Mouse (Mus musculus) spleen, embryonic (tissue): ENCODE data around the gene Treml2.

Experiments
- CTCF ChIA-PET: fragments of 350-600 bp; sonication (Branson Sonifier 250); formaldehyde crosslinking; loops from one replicate; lab custom pipeline; 2022; lab: Charles Lee

Gene Treml2

DNA sequence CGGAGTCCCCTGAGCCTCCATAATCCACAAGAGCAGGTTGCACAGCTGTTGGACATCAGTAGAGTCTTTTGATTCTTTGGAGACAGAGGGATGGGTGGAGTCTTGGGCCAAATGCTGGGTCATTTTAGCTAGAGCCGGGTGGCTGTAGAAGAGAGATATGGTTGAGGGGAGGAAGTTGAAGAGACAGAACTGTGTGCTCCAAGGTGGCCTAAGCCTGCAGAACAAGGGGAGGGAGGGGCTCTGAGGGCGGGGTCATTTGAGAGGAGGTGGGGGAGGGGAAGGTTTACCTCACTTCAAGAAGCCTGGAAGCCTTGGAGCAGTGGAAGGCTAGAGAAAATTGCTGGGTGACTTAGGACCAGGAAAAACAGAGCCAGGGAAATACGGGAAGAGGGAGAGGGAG, at the start of gene Treml2:
TSS of gene Treml2 (plus strand) at position 296 of the 400 bp plus-strand sequence.
- CTCF ChIA-PET = interaction anchor here (0.6 kb wide), 1 partner anchor 188 kb away, joined by 4 read pairs; no protein-coding TSS in a partner anchor

DNA sequence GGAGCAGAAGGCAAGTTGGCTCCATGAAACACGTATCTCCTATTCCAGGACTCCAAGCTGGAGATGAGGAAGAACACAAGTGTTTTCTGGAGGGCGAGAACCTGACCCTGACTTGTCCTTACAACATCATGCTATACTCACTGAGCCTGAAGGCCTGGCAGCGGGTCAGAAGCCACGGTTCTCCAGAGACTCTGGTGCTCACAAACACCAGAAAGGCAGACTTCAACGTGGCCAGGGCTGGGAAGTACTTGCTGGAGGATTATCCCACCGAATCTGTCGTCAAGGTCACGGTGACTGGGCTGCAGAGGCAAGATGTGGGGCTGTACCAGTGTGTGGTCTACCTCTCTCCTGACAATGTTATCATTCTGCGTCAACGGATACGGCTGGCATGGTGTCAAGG, 49.8 kb upstream of the Treml2 start:
- CTCF ChIA-PET = no interaction called here

DNA sequence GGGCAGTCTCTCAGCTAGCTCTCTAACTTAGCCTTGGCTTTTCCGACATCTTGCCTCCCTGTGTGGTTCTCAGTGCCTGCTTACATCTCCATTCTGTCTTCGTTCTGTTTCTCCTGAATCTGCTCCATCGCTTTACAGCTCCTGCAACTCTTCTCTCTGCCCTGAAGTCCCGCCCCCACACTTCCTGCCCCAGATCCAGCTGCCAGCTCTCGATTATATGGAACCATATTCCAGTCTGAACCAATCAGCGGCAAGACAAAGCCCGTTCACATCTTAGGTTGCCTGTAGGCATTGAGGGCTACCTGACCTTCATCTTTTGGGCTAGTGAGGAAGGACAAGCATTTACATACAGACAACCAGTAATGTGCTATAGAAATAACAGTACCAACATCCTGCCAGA, 48.7 kb upstream of the Treml2 start:
- CTCF ChIA-PET = no interaction called here

DNA sequence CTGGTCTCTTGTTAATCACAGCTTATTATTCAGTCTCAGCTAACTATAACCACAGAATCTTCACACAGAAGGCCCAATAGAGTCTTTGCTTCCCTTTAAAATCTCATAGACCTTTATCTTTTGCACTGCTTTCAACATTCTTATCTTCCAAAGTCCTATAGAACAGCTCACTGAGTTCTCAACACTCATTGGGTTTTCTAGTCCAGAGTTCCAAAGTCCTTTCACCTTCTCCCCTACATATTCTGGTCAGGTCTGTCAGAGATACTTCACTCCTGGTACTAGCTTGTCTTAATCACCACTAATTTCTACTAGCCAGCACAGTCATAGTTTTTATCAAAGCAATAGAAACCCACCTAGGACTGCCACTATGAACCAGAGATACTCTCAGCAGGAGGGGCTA, 42.7 kb upstream of the Treml2 start:
- CTCF ChIA-PET = no interaction called here

DNA sequence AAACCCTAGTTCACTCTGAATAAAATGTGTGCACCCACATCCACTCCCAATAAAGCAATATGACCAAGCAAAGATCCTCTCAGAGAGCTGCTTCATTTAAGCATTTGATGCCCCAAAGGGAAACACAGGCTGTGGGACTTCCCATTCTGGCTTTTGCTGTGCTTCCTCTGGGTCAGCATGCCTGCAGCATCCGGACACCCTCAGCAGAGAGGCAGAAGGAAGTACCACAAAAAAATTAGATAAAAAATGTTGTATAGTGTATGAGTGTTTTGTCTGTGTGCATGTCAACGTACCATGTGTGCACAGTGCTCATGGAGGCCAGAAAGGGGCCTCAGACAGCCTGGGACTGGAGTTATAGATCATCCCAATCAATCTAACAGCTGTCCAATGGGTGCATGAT, 37.4 kb upstream of the Treml2 start:
- CTCF ChIA-PET = no interaction called here

DNA sequence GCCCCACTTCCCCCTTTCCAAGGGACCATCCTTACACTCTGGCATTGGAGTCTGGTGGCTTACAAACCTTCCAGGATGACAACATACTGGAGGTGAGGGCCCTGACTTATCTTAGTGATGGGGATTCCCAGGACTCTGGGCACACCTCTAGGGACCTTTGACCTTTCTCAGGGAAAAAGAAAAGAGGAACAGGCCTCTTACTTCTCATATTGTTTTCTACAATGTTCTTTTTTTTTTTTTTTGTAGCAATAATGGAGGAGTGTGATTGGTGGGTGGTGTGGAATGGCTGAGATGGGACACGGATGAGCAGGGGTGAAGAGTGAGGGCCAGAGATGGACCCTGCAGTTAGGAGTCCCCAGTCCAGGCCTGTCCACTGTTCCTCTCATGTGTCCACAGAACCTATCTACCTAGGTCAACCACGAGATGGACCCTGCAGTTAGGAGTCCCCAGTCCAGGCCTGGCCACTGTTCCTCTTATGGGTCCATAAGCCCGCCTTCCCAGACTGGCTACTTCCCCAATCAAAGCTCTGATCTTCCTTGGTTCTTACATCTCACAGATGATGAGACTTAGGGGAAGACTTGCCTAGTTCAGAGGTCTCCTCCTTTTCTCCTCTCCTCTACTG, 35.4 kb upstream of the Treml2 start, which contains the start of gene Treml4:
TSS of gene Treml4 (plus strand) at position 555 of the 622 bp plus-strand sequence.
- CTCF ChIA-PET = no interaction called here

DNA sequence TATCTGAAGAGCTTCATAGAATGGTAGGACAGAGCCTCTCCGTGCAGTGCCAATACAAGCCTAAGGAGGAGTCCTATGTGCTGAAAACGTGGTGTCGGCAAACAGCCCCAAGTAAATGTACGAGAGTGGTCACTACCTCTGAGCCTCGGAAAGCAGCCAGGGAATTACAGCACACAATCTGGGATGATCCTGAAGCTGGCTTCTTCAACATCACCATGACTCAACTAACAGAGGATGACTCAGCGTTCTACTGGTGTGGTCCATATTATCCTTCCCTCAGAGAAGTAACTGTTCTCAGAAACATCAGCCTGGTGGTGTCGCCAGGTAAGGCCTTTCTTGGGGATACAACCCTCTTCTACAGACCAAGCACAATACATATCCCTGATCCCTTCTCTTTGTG, 34.6 kb upstream of the Treml2 start:
- CTCF ChIA-PET = no interaction called here

DNA sequence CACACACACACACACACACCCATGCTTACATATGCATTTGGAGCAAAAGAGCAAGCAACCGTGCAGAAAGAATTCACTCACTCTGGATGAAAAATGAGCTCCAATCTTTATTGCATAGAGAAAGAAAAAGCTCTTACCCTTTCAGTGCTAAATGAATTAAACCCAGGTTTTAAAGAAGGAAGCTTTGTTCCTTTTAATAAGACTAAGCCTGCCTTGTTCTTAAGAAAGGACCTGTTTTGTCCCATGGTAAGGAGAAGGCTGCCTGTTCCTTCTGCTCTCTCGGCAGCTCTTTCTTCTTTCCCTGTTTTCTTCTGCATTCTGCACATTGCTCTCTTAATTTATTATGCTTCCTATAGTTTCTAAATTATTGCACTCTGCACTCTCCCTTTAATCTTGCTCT, 33.2 kb upstream of the Treml2 start:
- CTCF ChIA-PET = interaction anchor here (0.6 kb wide), 1 partner anchor 141 kb away, joined by 3 read pairs; no protein-coding TSS in a partner anchor

DNA sequence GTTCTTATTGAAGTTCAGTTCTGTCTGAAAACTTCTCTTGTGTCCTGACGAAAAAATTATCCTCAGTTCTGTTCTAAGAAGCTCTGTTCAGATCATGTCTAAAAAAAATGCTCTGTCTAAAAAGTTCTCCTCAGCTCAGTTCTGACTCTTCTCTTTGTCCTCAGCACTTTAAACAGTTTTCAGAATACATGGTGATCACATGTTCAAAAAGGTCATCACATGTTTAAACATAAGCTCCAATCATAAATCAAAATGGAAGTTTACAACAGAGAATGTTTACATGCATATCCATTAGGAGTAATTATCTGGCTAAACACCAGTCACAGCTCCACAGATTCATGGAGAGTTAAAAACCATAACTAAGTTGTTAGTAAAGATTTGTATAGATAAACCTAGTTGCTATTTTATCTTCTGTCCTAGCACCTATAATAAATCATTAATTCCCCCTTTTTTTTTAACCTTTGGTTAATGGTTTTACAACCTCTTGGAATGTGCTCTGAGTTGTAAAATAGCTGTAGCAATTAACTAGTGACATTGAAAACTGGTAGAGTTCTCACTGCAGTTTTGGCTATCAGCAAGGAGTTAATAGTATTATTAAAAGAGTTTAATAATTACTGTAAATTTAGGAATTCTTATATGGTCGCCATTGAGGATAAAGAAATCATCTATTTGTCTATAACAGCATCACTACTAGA, 32.5 kb upstream of the Treml2 start:
- CTCF ChIA-PET = no interaction called here

DNA sequence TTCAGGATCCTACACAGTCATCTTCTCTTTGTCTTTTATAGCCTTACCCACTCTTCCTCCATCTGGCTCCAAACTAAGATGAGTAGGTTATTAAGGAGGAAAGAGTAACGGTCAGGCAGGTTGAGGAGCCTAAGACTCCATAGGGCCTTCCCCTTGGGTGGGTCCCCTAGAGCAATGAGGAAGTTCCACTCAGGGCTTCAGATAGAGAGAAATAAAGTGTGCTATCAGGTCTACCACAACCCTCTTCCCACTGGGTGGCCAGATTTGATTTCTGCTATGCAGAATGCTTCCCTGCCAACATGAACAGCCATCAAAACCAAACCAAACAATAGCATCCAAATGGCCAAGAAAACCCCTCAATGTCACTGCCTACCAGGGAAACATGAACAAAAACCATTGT, 31.7 kb upstream of the Treml2 start:
- CTCF ChIA-PET = no interaction called here

DNA sequence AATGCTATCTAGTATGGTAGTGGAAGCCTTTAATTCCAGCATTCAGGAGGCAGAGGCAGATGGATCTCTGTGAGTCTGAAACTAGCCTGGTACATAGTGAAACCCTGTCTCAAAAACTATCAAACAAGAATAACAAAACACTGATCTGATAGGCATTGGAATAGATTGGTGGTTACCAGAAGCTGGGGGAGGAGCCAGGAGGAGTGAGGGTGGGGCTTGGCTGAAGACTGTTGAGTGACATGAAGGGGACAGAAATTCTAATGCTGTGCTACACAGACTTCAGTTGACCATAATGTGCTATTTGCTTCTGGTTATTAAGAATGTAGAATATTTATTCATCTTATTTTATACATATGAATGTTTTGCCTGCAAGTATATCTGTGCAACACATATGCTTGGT, 31.0 kb upstream of the Treml2 start:
- CTCF ChIA-PET = no interaction called here

DNA sequence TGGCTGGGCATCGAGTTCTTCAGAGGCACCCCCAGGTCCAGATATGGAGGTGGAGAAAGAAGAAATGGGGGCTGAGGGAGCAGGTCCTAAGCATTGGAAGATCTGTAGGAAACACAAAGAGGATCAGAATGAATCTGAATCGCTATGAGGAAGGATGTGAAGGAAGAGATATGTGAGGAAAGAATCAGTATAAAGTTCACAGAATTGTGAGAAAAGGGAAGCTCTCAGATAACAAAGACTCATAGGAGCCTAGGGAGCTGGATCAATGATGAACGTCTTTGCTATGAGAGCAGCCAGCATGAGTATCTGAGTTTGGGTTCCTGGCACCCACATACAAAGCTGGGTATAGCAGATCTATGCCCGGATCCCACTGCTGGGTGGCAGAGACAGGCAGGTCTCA, 29.5 kb upstream of the Treml2 start:
- CTCF ChIA-PET = no interaction called here

DNA sequence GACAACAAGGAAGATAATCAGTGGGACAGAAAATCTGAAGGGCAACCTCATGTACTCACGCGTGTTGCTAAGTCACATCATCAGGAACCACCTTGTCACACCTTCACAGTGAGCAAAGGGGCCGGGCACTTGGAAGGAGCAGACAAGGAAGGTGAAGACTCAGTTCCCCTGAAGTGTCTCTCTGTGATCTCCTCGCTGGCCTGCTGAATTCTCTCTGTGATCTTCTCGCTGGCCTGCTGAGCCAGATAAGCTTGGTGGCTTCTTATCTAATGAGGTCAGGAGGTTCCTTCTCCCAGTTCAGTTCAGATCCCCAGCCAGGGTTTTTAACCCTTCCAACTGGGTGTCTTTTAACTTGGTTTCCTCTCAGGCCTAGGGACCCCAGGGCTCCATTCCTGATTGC, 27.1 kb upstream of the Treml2 start:
- CTCF ChIA-PET = interaction anchor here (1.0 kb wide), 1 partner anchor 178 kb away, joined by 3 read pairs; no protein-coding TSS in a partner anchor

DNA sequence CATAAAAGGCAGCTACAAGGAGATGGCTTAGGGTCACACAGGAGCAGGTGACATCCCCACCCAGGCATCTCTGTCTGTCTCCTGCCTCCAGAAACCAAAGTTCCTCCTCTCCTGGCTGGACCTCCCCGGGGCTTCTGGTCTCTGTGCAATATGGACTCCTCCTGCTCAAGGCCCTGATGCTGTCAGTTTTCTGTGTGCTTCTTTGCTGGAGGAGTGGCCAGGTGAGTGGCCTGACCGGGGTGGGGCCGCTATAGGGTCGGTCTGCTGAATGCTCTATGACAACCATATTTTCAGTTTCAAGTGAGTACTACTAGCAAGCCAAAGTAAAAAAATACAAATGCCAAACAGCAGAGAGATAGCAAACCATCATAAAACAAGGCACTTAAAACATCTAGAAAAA, 26.7 kb upstream of the Treml2 start:
- CTCF ChIA-PET = interaction anchor here (1.0 kb wide), 1 partner anchor 178 kb away, joined by 3 read pairs; no protein-coding TSS in a partner anchor

DNA sequence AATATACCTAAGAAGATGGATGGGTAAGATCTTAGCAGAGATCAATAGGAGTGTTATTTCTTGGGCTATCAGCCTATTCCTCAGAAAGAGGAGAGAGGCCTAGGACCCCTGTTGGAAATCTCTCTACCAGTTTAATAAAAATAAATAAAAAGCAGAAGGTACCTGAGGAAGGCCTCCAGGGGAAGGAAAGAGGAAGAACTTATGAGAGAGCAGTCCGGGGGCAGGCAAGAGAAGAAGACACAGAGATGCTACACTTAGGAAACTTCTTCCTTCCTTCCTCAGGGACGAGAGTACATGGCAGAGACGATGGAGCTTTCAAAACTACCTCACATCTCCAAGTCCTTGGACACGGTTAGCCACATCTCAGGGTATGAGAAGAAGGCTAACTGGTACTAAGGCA, 25.2 kb upstream of the Treml2 start:
- CTCF ChIA-PET = interaction anchor here (0.9 to 2.4 kb wide), 3 partner anchors 59 to 65 kb away, joined by 3 to 9 read pairs (median 5); no protein-coding TSS in a partner anchor

DNA sequence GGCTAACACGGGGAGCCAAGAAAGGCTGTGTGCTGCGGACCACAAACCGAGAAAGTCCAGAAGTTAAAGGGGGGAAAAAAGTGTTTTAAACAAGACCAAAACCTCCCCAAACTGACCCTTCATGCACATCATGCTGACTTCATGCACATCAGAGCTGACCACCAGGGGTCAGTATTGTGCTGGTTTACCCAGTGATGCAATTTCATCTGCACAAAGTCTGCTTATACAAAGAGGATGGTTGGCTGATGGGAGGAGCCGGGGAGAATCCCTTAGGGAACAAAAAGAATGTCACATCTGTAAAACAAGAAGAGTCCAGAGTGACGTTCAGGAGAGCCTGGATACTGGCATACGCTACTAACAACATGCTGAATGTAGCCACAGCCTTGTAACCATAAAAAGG, 24.4 kb upstream of the Treml2 start:
- CTCF ChIA-PET = interaction anchor here (0.9 to 2.4 kb wide), 3 partner anchors 59 to 64 kb away, joined by 3 to 9 read pairs (median 5); no protein-coding TSS in a partner anchor

DNA sequence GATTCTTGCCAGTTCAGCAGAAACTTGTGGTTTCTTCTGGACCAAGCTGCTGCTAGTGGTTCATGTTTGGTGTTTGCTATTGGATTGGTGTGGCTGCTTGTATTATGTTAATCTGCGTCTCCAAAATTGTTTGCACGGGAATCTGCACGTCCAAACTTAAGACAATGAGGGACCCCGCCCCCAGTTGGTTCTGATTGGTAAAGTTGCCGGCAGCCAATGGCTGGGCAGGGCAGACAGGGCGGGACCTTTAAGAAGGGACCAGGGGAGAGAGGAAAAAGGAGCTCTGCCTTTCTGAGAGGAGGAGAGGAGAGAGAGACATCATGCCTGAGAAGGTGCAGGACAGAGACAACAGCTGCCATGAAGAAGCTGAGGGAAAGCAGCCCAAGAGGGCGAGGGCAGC, 23.6 kb upstream of the Treml2 start:
- CTCF ChIA-PET = interaction anchor here (0.7 to 2.4 kb wide), 2 partner anchors 10 to 61 kb away, joined by 3 to 9 read pairs; no protein-coding TSS in a partner anchor

DNA sequence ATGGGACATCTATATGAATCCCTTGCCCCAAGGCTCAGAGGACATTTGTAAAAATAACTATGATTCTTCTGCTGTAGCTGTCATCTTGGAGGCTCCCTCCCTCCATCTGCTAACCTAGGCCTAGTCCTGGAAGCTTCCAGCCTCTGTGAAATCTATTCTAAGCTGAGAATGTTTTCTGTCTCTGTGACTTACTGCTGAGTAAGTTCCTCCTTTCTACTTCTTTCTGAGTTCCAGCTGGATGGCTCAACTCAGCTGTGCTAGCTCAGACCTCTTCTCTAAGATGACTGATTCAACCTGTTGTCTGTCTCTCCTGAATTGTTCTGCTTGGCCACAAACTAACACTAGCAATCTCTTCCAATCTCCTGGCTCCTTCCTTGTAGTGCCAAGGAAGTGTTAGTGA, 20.9 kb upstream of the Treml2 start:
- CTCF ChIA-PET = interaction anchor here (0.8 kb wide), 1 partner anchor 57 kb away, joined by 3 read pairs; no protein-coding TSS in a partner anchor

DNA sequence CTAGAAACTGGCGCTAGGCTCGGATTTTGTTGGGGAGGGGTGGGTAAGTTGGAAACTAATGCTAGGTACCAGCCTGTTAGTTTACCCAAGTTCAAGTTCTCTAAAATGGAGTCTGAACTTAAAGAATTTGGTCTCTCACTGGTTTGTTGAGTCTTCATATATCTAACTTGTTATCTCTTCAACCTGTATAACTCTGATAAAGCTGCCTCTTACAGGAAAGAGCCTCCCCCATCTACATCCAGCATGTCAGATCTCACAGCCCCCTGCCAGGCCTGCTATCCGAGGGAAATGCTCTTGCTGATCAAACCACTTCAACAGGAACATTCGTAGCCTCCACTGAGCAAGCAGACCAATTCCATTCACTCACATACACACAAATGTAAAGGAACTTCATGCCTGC, 20.3 kb upstream of the Treml2 start:
- CTCF ChIA-PET = interaction anchor here (0.6 kb wide), 1 partner anchor 16 kb away, joined by 5 read pairs; no protein-coding TSS in a partner anchor

DNA sequence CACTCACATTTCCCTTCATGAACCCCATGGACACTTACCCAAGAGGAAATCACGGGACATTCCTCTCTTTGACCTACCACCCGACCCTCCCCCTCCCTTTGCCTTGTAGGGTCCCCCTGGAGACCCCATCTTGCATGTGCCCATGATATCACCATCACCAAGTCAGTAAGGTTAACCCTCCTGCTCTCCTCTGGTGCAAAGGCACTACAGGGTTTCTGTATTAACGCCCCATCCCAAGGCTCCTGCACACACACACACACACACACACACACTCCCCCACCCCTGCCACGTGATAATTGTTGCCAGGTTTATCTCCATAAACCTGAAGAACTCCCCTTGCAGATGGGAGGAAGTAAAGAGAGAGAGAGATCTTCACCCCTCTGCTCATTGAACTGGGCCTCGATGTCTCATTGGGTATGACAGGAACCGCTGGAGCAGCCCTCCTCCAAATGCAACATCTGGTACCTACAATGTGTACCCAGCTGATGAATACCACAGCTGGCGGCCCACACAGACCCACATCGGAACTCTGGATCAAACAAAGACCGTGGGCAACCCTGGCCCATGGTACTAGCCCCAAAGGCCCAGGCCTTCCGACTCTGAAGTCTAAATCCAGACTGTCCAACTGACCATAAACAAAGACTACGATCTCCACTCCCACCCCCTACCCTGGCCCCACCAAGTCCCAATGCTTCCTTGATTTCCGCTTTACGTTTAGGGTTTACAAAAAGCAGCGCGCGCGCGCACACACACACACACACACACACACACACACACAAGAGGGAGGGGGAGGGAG, 18.2 kb upstream of the Treml2 start:
- CTCF ChIA-PET = no interaction called here

DNA sequence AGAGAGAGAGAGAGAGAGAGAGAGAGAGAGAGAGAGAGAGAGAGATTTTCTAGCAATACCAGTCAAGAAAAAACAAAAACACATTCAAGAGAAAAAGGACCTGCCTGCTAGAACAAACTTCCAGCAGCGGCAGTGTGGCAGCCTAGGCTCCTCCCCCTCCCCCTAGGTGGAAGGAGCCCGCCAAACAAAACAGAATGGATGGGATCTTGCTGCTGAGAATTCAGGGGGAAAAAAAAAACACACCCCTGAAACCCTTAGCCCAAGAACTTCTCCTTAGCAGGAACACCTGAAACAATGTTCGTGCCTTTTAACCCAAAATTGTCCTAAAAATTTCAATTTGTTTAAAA, 17.6 kb upstream of the Treml2 start:
- CTCF ChIA-PET = interaction anchor here (0.7 kb wide), 1 partner anchor 910 kb away, joined by 21 read pairs; no protein-coding TSS in a partner anchor

DNA sequence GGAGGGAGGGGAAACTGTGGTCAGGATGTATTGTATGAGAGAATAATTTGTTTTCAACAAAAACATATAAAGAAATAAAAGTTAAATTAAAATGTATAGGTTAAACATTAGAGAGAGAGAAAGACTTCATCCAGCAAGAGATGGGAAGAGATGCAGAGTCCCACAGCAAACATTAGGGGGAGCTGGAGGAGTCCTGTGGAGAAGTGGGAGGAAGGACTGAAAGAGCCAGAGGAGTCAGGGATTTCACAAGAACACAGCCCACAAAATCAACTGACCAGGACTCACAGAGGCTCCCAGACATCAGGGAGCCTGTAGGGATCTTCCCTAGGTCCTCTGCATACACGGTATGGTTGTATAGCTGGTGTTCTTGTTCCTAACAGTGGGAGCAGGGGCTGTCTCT, 12.5 kb upstream of the Treml2 start:
- CTCF ChIA-PET = no interaction called here
